Mouse (Mus musculus) cerebellum, postnatal 25 days (tissue): ENCODE measurements around the gene 1300017J02Rik.
"Not testable (repeated sequence)": the region's sequence is repeated elsewhere in the genome, so short reads cannot be mapped to it uniquely, and the experiment has no call there.

Experiments used
- DNase-seq, 2 experiments: peaks; one replicate each; pipeline ENCODE4 v3.0.0; 2021; ENCODE audit warnings: mixed read lengths in 2 of 2

The 1300017J02Rik gene

GRCm38 (mm10) chr9:103304927-103305326 is at the start of gene 1300017J02Rik, which contains the start of gene Topbp1:
Gene 1300017J02Rik, minus strand, starts transcription at chr9:103305082.
Gene Topbp1, plus strand, starts transcription at chr9:103305215.
- peak; percentile 92 to 96 for DNase-seq

GRCm38 (mm10) chr9:103353500-103354260 is 48.8 kb upstream of the 1300017J02Rik start:
- not testable (repeated sequence) for DNase-seq

GRCm38 (mm10) chr9:103348791-103349190 is 43.9 kb upstream of the 1300017J02Rik start:
- DNase-seq, result no peak

- no peak for DNase-seq
Measured at GRCm38 (mm10) chr9:103347996-103348490, 43.2 kb upstream of the 1300017J02Rik start.

GRCm38 (mm10) chr9:103347045-103347444 is 42.2 kb upstream of the 1300017J02Rik start:
- DNase-seq, result no peak

GRCm38 (mm10) chr9:103336912-103337311 is 32.0 kb upstream of the 1300017J02Rik start:
- no peak for DNase-seq

GRCm38 (mm10) chr9:103332663-103333062 is 27.8 kb upstream of the 1300017J02Rik start:
- DNase-seq, result no peak

GRCm38 (mm10) chr9:103326449-103326848 is 21.6 kb upstream of the 1300017J02Rik start:
- no peak for DNase-seq

- DNase-seq, result no peak
Measured at GRCm38 (mm10) chr9:103324678-103325077, 19.8 kb upstream of the 1300017J02Rik start.

GRCm38 (mm10) chr9:103309832-103310231 is 5.0 kb upstream of the 1300017J02Rik start:
- peak in 1 of 2 experiments; percentile 17 for DNase-seq

GRCm38 (mm10) chr9:103305332-103306041 is 605 bp upstream of the 1300017J02Rik start:
- peak in 1 of 2 experiments; percentile 8 for DNase-seq

GRCm38 (mm10) chr9:103302666-103303065 is 2.2 kb downstream of the 1300017J02Rik start:
- peak; percentile 54 to 74 for DNase-seq

GRCm38 (mm10) chr9:103302239-103302638 is 2.6 kb downstream of the 1300017J02Rik start:
- no peak for DNase-seq

- no peak for DNase-seq
Measured at GRCm38 (mm10) chr9:103301086-103301485, 3.8 kb downstream of the 1300017J02Rik start.

GRCm38 (mm10) chr9:103294507-103294906 is 10.4 kb downstream of the 1300017J02Rik start:
- no peak for DNase-seq

- DNase-seq, result no peak
Measured at GRCm38 (mm10) chr9:103288489-103289180, 16.2 kb downstream of the 1300017J02Rik start.

GRCm38 (mm10) chr9:103287840-103288488 is 16.9 kb downstream of the 1300017J02Rik start:
- no peak for DNase-seq

GRCm38 (mm10) chr9:103286901-103287422 is 17.9 kb downstream of the 1300017J02Rik start:
- no peak for DNase-seq

- DNase-seq, result no peak
Measured at GRCm38 (mm10) chr9:103286396-103286795, 18.5 kb downstream of the 1300017J02Rik start.

- no peak for DNase-seq
Measured at GRCm38 (mm10) chr9:103276876-103277275, 28.0 kb downstream of the 1300017J02Rik start.

GRCm38 (mm10) chr9:103275676-103276075 is 29.2 kb downstream of the 1300017J02Rik start:
- no peak for DNase-seq

GRCm38 (mm10) chr9:103274819-103275218 is 30.1 kb downstream of the 1300017J02Rik start:
- no peak for DNase-seq
